Mouse (Mus musculus) right cerebral cortex, postnatal 4 days (tissue): ENCODE results near the gene Tex14.
A peak's percentile ranks its signal among the peaks of the same experiment; 100 is the strongest.
"Not testable (repeated sequence)": the region's sequence is repeated elsewhere in the genome, so short reads cannot be mapped to it uniquely, and the experiment has no call there.

ENCODE experiments used
- DNase-seq: peaks from one replicate; pipeline ENCODE4 v3.0.0-alpha.2; 2022

Tex14 gene

DNA sequence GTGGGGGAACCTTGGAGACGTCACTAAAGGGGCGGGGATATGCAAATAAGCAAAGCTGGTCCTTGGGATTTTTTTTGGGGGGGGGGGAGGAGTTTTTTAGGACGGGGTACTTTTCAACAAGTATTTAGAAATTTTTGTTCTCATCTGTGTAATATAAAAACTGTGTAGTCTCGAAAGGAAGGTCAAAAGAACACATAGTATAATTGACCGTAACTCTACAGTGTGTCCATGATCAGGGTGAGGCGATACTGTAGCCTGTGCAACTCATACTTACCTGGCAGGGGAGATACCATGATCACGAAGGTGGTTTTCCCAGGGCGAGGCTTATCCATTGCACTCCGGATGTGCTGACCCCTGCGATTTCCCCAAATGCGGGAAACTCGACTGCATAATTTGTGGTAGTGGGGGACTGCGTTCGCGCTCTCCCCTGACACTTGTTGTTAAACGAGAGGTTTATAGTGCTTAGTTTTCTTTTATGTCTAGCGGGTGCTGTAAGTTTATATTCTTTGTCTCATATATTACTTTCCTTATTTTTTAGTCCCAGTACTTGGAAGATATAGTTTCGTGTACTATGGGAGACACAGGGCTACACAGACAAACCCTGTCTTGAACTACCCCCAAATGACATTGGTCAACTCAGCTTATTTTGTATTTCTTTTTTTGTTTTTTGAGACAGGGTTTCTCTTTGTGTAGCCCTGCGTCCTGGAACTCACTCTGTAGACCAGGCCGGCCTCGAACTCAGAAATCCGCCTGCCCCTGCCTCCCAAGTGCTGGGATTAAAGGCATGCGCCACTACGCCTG is 21.8 kb downstream of the Tex14 start:
- peak; percentile 77 for DNase-seq

DNA sequence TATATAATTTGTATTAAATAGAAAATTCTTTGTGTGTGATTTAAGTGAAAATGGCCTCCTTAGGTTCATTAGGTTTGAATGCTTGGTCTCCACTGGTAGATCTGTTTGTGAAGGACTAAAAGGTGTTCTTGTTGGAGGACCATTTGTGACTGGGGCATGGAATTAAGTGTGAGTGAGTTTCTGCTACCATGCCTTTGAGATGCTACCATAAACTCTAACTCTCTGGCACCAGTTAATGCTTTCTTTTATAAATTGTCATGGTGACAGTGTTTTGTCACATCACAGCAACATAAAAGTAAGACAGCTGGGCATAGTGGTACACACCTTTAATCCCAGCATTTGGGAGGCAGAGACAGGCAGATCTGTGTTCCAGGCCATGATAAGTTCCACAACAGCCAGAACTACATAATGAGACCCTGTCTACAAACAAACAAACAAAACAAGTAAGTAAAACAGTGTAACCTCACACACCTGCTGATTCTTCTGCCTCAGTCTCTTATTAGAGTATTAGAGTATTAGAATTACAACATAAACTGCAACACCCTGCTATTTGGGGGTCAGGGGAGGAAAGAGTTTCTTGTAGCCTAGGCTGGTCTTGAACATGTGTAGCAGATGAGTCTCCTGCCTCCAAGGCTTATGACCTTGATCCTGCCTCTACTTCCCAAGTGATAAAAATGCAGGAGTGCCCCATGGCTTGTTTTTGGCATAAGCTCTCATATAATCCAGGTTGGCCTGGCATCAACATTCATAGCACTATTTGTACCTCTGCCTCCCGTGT is 22.6 kb downstream of the Tex14 start:
- no peak for DNase-seq

DNA sequence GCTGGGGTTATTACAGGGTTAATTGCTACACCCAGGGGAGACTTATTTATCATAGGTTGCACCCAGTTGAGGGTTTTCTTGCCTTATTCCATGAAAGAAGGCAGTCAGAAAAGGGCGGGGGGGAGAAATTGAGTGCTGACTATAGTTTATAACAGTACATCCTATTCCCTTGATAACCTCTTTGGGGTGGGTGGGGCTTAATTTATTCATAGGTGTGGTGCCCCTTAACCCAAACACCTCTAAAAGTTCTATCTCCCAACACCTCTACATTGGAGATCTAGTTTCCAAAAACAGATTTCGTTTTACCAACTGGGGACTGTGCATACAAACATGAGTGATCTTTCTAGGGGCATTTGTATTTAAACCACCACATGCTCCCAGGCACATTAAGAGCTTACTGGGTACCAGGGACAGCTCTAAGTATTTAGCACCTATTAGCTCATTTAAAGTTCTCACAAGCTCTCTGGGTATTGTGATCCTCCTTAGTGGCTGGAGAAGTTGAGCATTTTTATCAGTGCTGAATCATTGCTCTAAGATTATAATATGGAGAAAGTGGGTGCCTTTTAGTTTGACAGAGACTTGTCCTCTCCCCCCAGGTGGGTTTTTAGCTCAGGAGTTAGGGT is 23.3 kb downstream of the Tex14 start:
- no peak for DNase-seq

DNA sequence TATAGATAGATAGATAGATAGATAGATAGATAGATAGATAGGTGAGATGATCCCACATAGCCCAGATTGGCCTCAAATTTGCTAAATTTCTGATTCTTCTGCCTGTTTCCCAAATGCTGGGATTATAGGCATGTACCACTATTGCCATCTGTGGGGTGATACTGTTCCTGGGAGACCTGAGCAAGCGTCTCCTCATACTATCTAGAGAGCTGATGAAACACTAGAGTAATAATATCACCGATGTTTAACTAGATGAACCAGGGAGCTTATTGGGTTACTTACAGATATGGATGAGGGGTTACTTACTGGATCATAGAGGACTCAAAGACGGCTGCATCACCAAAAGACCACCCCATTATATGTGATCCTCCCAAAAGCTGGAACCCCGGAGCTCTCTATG is 24.5 kb downstream of the Tex14 start:
- no peak for DNase-seq

DNA sequence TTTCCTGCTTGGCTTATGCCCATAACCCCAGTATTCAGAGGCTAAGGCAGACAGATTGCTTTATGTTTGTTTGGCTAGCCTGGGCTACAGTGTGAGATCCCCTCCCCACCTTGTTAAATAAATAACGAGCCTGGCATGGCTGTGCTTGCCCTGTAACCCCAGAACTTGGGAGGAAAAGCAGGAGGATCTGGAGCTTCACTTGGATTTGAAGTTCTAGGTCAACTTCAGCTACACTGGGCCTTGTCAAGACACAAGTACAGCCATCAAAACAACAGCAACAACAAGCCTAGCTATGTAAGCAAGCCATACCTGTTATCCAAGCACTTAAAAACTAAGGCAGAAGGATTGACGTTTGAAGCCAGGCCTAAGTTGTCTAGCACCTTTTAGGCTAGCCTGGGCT is 25.5 kb downstream of the Tex14 start:
- DNase-seq, result no peak

DNA sequence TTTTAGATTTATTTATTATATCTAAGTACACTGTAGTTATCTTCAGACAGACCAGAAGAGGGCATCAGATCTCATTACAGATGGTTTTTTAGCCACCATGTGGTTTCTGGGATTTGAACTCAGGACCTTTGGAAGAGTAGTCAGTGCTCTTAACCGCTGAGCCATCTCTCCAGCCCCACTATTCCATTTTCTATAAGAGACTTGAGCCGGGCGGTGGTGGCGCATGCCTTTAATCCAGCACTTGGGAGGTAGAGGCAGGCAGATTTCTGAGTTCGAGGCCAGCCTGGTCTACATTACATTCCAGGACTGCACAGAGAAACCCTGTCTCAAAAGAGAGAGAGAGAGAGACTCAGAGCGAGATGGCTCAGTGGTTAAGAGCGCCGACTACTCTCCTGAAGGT is 26.9 kb downstream of the Tex14 start:
- not testable (repeated sequence) for DNase-seq

DNA sequence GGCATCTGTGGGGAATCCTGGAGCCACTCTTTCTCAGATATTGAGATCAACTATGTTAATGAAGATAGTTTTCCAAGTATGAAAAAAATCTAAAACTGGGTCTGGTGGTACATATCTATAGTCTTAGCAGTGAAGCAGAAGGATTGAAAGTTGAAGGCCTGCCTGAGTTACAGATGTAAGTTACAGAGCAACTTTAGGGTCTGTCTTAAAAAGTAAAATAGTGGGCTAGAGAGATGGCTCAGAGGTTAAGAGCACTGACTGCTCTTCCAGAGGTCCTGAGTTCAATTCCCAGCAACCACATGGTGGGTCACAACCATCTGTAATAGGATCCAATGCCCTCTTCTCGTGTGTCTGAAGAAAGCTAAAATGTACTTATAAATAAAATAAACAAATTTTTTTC is 27.6 kb downstream of the Tex14 start:
- no peak for DNase-seq

DNA sequence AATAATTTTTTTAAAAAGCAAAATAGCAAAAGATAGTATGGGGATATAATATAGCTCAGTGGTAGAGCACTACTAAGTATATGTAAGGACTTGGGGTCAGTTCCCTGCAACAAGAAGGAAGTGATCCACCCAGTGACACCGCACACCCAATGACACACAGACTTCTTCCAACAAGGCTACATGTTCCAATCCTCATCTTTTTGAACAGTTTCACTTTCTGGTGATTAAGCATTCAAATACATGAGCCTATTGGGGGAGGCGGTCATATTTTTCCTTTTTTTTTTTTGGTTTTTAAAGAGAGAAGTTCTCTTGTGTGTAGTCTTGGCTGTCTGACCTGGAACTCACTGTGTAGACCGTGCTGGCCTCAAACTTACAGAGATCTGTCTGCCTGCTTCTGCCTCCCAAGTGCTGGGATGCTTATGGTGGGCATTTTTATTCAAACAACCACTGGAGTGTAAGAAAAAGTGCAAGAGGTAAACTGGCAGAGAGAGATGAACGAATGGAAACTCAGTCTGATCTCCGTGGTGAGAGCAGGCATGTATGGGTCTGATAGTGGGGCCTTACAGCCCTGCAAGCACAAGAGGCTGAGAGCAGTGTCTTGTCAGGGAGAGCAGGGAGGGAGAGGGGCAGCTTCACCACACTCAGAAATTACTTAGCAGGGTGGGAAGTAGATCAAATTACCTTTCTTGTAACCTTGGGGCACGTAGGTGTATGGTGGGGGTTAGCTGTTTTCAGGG is 28.2 kb downstream of the Tex14 start:
- no peak for DNase-seq

DNA sequence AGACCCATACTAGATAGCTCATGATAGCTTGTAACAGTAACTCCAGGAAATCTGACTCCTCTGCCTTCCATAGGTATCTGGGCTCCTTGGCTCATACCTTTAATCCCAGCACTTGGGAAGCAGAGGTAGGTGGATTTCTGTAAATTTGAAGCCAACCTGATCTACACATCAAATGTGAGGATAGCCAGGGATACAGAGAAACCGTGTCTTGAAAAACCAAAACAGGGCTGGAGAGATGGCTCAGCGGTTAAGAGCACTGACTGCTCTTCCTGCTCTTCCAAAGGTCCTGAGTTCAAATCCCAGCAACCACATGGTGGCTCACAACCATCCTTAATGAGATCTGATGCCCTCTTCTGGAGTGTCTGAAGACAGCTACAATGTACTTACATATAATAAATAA is 30.2 kb downstream of the Tex14 start:
- DNase-seq, result not testable (repeated sequence)

DNA sequence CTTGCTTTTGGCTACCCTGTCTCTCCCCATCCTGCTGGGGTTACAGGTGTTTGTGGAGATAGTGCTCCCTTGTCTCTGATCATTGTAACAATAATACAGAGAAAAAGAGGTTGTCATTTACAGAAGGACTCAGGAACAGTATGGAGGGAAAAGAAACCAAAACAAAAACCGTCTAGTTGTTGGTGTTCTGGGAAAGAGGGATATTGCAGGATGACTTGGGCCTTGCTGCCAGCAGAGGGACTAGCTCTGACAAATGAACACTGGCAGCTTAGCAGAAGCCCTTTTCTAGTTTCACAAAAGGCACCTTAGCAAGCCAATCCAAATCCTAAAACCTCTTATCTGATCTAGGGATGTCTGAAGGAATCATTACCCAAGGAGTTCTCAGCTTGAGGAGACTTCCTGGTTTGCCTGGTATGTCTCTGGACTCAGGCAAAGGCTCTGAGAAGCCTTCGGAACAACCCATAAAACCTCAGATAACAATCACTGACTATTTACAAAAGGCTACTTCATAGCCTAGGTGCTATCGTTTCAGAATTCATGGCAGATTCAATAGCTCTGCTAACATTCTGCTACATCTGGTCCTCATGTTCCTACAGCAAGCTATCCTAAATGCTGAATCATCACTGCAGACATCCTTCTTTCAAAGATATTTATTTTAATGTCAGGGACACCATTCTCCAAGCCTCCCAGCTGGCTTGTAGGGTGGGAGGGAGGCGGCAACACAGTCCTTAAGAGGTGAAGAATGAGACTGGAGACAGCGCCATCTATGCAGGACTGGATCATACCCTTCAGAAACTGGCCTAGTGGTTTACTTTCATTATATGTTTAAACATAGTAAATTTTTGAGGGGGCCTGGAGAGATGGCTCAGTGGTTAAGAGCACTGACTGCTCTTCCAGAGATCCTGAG is 31.7 kb downstream of the Tex14 start:
- no peak for DNase-seq

DNA sequence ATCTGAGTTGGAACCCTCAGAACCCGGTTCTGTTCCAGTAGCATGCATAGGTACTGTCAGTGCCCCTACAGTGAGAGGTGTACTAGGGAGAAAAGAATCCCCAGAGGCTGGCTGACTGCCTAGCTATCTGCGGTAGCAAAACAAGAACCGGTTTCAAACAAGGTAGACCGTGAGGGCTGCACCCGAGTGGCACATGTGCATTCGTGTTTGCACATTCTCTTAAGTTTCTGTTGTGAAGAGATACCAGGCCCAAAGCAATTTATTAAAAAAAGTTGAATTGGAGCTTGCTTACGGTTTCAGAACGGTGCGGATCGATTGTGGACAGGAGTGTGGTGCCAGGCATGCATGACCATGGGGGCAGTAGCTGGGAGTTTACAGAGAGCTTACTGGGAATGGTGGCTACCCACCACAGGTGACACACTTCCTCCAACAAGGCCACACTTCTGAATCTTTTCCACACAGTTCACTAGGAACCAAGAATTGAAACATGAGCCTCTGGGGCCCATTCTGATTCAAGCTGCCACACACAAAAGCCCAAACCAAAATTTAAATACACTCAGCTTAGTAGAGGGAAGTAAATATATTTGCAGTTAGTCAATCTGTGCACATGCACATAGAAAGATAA is 35.0 kb downstream of the Tex14 start:
- DNase-seq, result no peak

DNA sequence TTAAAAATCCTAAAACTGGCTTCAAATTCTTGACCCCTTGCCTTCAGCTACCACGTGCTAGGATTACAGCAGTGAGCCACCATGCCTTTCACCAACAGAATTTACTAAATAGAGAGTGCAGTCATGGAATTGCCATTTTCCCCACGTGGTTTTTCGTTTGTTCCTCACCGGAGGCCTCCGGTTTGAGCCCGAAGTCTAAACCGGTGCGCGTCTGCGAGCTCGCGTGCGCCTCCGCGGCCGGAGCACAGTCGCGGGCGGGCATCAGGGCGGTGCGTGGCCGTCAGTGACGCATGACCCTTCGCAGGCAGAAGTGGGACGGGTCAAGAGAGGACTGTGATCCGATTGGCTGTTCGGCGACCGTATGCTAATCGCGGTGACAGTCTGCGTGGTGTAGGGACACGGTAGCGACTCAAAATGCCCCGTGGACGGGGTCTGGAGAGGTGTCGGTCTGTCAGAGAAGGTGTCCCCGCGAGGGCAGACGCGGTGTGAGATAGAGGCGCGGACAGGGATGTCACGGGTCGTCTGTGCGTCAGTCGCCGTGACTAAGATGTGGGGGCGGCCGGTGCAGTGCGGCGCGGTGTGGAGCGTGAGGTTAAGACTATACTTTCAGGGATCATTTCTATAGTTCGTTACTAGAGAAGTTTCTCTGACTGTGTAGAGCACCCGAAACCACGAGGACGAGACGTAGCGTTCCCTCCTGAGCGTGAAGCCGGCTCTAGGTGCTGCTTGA is 37.9 kb downstream of the Tex14 start:
- DNase-seq, result peak; percentile 65

DNA sequence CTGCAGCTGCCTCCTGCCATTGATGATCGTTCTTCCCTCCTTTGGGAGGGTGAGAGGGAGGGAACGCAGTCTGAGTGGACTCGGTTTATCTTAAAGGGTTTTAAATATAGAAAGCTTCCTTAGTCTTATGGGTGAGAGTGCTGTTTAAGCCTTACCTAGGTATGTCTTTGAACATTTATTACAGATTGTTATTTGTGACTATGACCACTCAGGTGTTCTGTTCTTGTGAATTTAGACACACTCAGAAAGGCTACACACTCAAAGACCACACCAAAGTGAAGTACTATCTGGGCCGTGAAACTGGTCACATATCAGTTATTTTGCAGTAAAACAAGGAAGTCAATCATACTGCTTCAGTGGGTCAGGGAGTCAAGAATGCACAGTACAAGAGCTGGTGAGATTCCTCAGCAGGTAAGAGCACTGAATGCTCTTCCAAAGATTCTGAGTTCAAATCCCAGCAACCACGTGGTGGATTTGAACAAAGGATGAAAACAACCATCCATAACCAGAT is 38.6 kb downstream of the Tex14 start:
- peak; percentile 51 for DNase-seq

DNA sequence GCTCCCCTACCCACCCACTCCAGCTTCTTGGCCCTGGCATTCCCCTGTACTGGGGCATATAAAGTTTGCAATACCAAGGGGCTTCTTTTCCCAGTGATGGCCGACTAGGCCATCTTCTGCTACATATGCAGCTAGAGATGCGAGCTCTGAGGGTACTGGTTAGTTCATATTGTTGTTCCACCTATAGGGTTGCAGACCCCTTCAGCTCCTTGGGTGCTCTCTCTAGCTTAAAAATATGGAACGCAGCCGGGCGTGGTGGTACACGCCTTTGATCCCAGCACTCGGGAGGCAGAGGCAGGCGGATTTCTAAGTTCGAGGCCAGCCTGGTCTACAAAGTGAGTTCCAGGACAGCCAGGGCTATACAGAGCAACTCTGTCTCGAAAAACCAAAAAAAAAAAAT is 39.2 kb downstream of the Tex14 start:
- not testable (repeated sequence) for DNase-seq

DNA sequence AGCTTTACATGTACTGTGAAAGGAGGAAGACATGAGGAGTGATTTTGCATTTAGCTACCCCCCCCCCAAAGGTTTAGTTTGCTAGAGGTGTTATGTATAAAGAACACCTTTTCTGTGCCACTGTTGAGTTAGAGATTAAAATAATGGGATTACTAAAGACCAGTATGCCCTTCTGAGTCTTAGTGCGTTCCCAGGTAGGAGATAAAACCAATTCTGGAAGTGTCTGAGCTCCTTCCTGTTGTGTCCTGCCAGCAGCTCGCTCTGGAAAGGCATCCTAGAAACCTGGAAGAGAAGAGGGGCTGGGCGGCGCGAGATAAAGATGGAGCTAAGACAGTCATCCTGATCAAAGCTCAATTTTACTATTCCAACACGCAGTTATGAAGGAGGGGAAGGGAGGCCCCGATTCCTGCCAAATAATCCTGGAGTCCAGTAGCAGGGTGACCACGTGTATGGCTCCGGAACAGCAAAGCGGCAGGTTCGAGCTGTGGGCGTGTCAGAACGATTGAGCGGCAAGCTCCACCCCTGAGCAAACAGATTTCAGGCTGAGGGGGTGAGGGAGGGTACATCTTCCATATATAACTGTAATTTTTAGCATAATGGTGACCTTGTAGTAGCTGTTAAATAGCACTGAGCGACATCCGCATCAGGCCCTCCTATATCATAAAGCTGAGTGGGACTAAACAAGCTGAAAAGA is 40.0 kb downstream of the Tex14 start:
- DNase-seq, result no peak

DNA sequence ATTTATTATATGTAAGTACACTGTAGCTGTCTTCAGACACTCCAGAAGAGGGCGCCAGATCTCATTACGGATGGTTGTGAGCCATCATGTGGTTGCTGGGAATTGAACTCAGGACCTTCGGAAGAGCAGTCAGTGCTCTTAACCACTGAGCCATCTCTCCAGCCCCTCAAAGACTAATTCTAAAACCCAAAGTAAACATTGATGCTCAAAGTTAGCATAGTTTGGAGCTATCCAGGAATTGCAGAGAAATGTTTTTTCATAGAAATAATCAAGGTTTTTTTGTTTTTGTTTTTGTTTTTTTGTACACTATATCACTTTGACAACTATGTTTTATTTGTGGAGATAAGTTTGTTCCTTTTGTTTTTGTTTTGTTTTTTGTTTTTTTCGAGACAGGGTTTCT is 40.7 kb downstream of the Tex14 start:
- not testable (repeated sequence) for DNase-seq

DNA sequence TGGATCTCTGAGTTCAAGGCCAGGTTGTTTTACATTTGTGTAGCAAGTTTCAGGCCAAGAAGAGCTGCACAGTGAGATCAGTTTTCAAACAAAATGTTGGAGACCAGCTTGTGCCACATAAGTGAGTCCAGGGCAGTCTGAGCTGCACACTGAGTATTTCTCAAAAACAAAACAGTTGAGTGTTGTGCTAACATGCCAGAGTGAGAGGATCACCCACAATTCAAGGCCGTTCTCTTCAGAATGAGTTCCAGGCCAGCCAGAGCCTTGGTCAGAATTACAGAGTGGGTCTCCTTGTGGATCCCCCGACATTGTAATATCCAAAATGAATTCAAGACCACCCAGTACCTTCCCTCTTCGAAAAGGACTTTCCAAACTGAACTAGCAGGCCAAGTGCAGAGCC is 41.3 kb downstream of the Tex14 start:
- no peak for DNase-seq

DNA sequence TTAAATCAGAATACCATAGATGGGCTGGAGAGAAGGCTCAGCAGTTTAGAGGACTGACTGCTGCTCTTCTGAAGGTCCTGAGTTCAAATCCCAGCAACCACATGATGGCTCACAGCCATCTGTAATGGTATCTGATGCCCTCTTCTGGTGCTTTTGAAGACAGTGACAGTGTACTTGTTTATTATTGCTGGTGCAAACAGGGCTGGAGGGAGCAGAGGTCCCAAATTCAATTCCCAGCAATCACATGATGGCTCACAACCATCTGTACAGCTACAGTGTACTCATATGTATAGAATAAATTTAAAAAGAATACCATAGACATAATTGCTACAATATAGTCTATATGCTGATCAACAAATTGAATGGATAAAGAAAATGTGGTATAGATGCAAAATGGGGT is 42.6 kb downstream of the Tex14 start:
- no peak for DNase-seq

DNA sequence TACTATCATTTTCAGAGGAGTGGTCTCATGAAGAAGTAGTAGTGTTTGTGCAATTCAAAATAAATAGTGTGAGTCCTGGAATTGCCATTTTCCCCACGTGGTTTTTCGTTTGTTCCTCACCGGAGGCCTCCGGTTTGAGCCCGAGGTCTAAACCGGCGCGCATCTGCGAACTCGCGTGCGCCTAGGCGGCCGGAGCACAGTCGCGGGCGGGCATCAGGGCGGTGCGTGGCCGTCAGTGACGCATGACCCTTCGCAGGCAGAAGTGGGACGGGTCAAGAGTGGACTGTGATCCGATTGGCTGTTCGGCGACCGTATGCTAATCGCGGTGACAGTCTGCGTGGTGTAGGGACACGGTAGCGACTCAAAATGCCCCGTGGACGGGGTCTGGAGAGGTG is 43.2 kb downstream of the Tex14 start:
- DNase-seq, result peak; percentile 70
